ENCODE assay signal across 11 mouse cellular contexts in genomic region chr3:88146376-88147112, GRCm38 (mm10). TPM values are rescaled to one million over a fixed set of nuclear protein-coding genes. Genes with fewer than 3 reads are reported as not detected.
A peak's percentile ranks its signal among the peaks of the same experiment; 100 is the strongest.
DNase-seq lines count a peak whose midpoint lies in the region; ATAC-seq and TF ChIP-seq lines count a peak whose summit lies in the region.
"Had no signal": no experiment of that assay in that cellular context is flagged by ENCODE, and none has a peak within 500 bp of the region (broad histone marks: within the 10 kb centered on the region; RNA-seq: fewer than 3 reads in every experiment).

No protein-coding gene starts in this region.

- peak overlapping the region; percentile 95 for H3K4me2 ChIP-seq in heart, embryonic 13.5 days
- peak overlapping the region; percentile 99 for H3K4me2 ChIP-seq in CH12.LX (ENCODE audit: insufficient read depth, low read depth, poor library complexity, severe bottlenecking)
- H3K4me2 ChIP-seq in heart, embryonic 16.5 days (ENCODE audit: low read depth, low read length) = peak overlapping the region; percentile 86
- H3K4me2 ChIP-seq in liver, postnatal 0 days (ENCODE audit: low read depth, low read length) = peak overlapping the region; percentile 92

- WGBS in heart, embryonic 13.5 days = 29% methylated on average over 5 of the region's 5 CpGs
- 28% methylated on average over 5 of the region's 5 CpGs for WGBS in heart, embryonic 16.5 days
- 32% methylated on average over 5 of the region's 5 CpGs for WGBS in liver, postnatal 0 days (ENCODE audit: insufficient replicate concordance)

- no peak for ATAC-seq in heart, embryonic 13.5 days (ENCODE audit: extremely low read depth, insufficient number of reproducible peaks, low FRiP score, low TSS enrichment)
- ATAC-seq in heart, embryonic 16.5 days (replicated peaks; ENCODE audit: extremely low read depth, insufficient read depth, low FRiP score) = no peak
- ATAC-seq in liver, postnatal 0 days = no peak
- no peak for ATAC-seq in inflammation-experienced regulatory T-cells, adult 6 months
- ATAC-seq: Patski had no signal

- no peaks in the 10 kb centered on the region for H3K9me3 ChIP-seq in heart, embryonic 13.5 days
- no peaks in the 10 kb centered on the region for H3K9me3 ChIP-seq in CH12.LX (replicated peaks; ENCODE audit: low read length)
- no peaks in the 10 kb centered on the region for H3K9me3 ChIP-seq in heart, embryonic 16.5 days (replicated peaks; ENCODE audit: control insufficient read depth, low read length)
- H3K9me3 ChIP-seq in liver, postnatal 0 days (ENCODE audit: low read length) = no peaks in the 10 kb centered on the region

- intact Hi-C loops in heart, postnatal 10 days (cut with DNase I) = no loop called here

- no peak for TF ChIP-seq RAD21 in CH12.LX (IDR thresholded peaks at IDR 0.05; ENCODE audit: low read depth, low read length)

- no peak for DNase-seq in heart, postnatal 10 days
- no peak for DNase-seq in CH12.LX (ENCODE audit: extremely low read depth)
- DNase-seq in liver, postnatal 0 days = no peak
- DNase-seq in layer of hippocampus, adult 8-10 months (ENCODE audit: low spot score in 2 of 2) = no peak
- no peak for DNase-seq in adrenal gland, postnatal 4 days (ENCODE audit: low spot score in 2 of 2)
- DNase-seq: layer of hippocampus, adult 9-11 months; right cerebral cortex, adult 18-20 months had no signal

- H3K27me3 ChIP-seq in heart, embryonic 13.5 days (replicated peaks) = no peaks in the 10 kb centered on the region
- H3K27me3 ChIP-seq in CH12.LX (replicated peaks) = no peaks in the 10 kb centered on the region
- no peaks in the 10 kb centered on the region for H3K27me3 ChIP-seq in heart, embryonic 16.5 days (ENCODE audit: control insufficient read depth, insufficient read depth, low read length)
- no peaks in the 10 kb centered on the region for H3K27me3 ChIP-seq in liver, postnatal 0 days (ENCODE audit: insufficient read depth, low read length)
- H3K27me3 ChIP-seq: Patski had no signal

- H3K4me1 ChIP-seq in heart, embryonic 13.5 days = peaks cover 81% of the 10 kb centered on the region
- H3K4me1 ChIP-seq in CH12.LX (ENCODE audit: control insufficient read depth in 1 of 2, insufficient read depth in 2 of 2) = peaks cover 42 to 63% of the 10 kb centered on the region in 2 experiments
- H3K4me1 ChIP-seq in heart, embryonic 16.5 days (ENCODE audit: control insufficient read depth, insufficient read depth, low read length) = peaks cover 78% of the 10 kb centered on the region
- H3K4me1 ChIP-seq in liver, postnatal 0 days (ENCODE audit: insufficient read depth) = peaks cover 86% of the 10 kb centered on the region

- TF ChIP-seq CTCF in CH12.LX (conservative IDR thresholded peaks at IDR 0.05 in 1 of 2, IDR thresholded peaks at IDR 0.05 in 1 of 2; ENCODE audit: low read depth in 2 of 2, low read length in 2 of 2) = no peak
- no peak for TF ChIP-seq CTCF in liver, postnatal 0 days (IDR thresholded peaks at IDR 0.05; ENCODE audit: low read depth)

- in situ Hi-C loops in CH12.LX (cut with MboI; ENCODE audit: low pct_ligation_motif_present, low pct_unique_long_range_greater_than_20kb, low sequenced_read_pairs) = no loop called here

- no peak for TF ChIP-seq EP300 in CH12.LX (IDR thresholded peaks at IDR 0.05; ENCODE audit: low read length)
- no peak for TF ChIP-seq EP300 in liver, postnatal 0 days (IDR thresholded peaks at IDR 0.05; ENCODE audit: low read depth)

- H3K4me3 ChIP-seq in heart, embryonic 13.5 days = peak overlapping the region; percentile 96
- H3K4me3 ChIP-seq in CH12.LX (replicated peaks in 1 of 3; ENCODE audit: low read depth in 2 of 3, low read length in 2 of 3, poor library complexity in 1 of 3) = no peak overlapping the region
- H3K4me3 ChIP-seq in heart, embryonic 16.5 days (ENCODE audit: low read length) = peak overlapping the region; percentile 95
- peak overlapping the region; percentile 80; the same call in 1 of the 2 replicates for H3K4me3 ChIP-seq in liver, postnatal 0 days (ENCODE audit: low read depth, low read length)

- H3K36me3 ChIP-seq in heart, embryonic 13.5 days = peaks cover 4% of the 10 kb centered on the region; the same call in 1 of the 2 replicates
- peaks cover 2 to 25% of the 10 kb centered on the region in 2 experiments for H3K36me3 ChIP-seq in CH12.LX (replicated peaks in 1 of 2; ENCODE audit: control insufficient read depth in 1 of 2, insufficient read depth in 1 of 2, low read length in 1 of 2)
- no peaks in the 10 kb centered on the region for H3K36me3 ChIP-seq in heart, embryonic 16.5 days (ENCODE audit: control insufficient read depth, insufficient read depth)
- H3K36me3 ChIP-seq in liver, postnatal 0 days (replicated peaks; ENCODE audit: insufficient read depth, low read length) = peaks cover 5% of the 10 kb centered on the region

- peak overlapping the region; percentile 98 for H3K9ac ChIP-seq in heart, embryonic 13.5 days
- H3K9ac ChIP-seq in CH12.LX (ENCODE audit: insufficient read depth, low read depth) = peak overlapping the region; percentile 89; the same call in 1 of the 2 replicates
- peak overlapping the region; percentile 99 for H3K9ac ChIP-seq in heart, embryonic 16.5 days (ENCODE audit: low read length)
- H3K9ac ChIP-seq in liver, postnatal 0 days (replicated peaks) = peak overlapping the region; percentile 91

- peak overlapping the region; percentile 100 for H3K27ac ChIP-seq in heart, embryonic 13.5 days (replicated peaks)
- peak overlapping the region; percentile 97 for H3K27ac ChIP-seq in CH12.LX (ENCODE audit: insufficient read depth, low read depth)
- H3K27ac ChIP-seq in heart, embryonic 16.5 days (ENCODE audit: low read length) = peak overlapping the region; percentile 100
- H3K27ac ChIP-seq in liver, postnatal 0 days (ENCODE audit: low read depth) = peak overlapping the region; percentile 97

- H3K79me2 ChIP-seq in CH12.LX (replicated peaks; ENCODE audit: control insufficient read depth, extremely low read depth, insufficient read depth, poor library complexity, severe bottlenecking) = peaks cover 86% of the 10 kb centered on the region

- dilution Hi-C loops in CH12.LX (cut with MboI; ENCODE audit: extremely low pct_ligation_motif_present, extremely low pct_unique_long_range_greater_than_20kb, low sequenced_read_pairs) = no loop called here

- TF ChIP-seq POLR2A in CH12.LX (IDR thresholded peaks at IDR 0.05; ENCODE audit: low read depth, low read length) = no peak

TF ChIP-seq in CH12.LX, 34 proteins besides CTCF, POLR2A, EP300 and RAD21:
- TF ChIP-seq GABPA (IDR thresholded peaks at IDR 0.05; ENCODE audit: insufficient replicate concordance, low read depth, low read length) (no peak), MXI1 (IDR thresholded peaks at IDR 0.05; ENCODE audit: low read depth, low read length) (peak; percentile 13; the same call in 1 of the 2 replicates)
TF ChIP-seq in CH12.LX: peak in this region for 1.

RNA-seq across cellular contexts. Expression of gene Mef2d, which starts 4.4 kb away (rescaled TPM):
- polyA plus RNA-seq in heart, embryonic 13.5 days (2015; fragmentation: Nextera tagmentation; extraction: Ambion mirVana) = 35.5 and 37.1 TPM in 2 replicates
- total RNA-seq in heart, postnatal 10 days (2021) = 100 to 1,000 TPM; 121 to 133 TPM
- total RNA-seq in CH12.LX (2012; rRNA removed) = 10.9 and 11.0 TPM in 2 replicates
- 4.3 and 4.8 TPM in 2 replicates for total RNA-seq in CH12.LX (2014; rRNA removed)
- polyA plus RNA-seq in CH12.LX (2012; ENCODE audit: insufficient read length, low read depth) = 51.2 and 75.8 TPM in 2 replicates
- 40.5 and 44.7 TPM in 2 replicates for polyA plus RNA-seq in heart, embryonic 16.5 days (2015; fragmentation: Nextera tagmentation; extraction: Ambion mirVana)
- 5.7 and 6.4 TPM in 2 replicates for polyA plus RNA-seq in liver, postnatal 0 days (2015; fragmentation: Nextera tagmentation; extraction: Ambion mirVana)
- 100 to 1,000 TPM; 189 to 206 (median 196) TPM for total RNA-seq in layer of hippocampus, adult 8-10 months (2022)
- 10 to 100 TPM; 16.6 to 32.0 (median 27.7) TPM for polyA plus RNA-seq in inflammation-experienced regulatory T-cells, adult 6 months (2017; shearing (Covaris generic))
- total RNA-seq in adrenal gland, postnatal 4 days (2021) = 10 to 100 TPM; 90.0 to 92.1 TPM

Comparison
In these comparisons a context has a peak if more than half of its experiments do, and no peak if none do; other contexts are left out.
1. H3K4me3 ChIP-seq: peak in heart, embryonic 13.5 days (single experiment), heart, embryonic 16.5 days (single experiment) and liver, postnatal 0 days (single experiment); none in CH12.LX (0 of 3).
2. Peak in every context shown above with its lines, with median percentiles within 50 percentile points of each other: H3K27ac ChIP-seq, H3K4me2 ChIP-seq and H3K9ac ChIP-seq.